Mouse (Mus musculus): Measurements from ENCODE around the gene Atp6ap2. TPM values are rescaled to one million over a fixed set of nuclear protein-coding genes. Genes with fewer than 3 reads are reported as not detected.
A peak's percentile ranks its signal among the peaks of the same experiment; 100 is the strongest.

Gene Atp6ap2
- total RNA-seq (2014; rRNA removed) (146 and 154 TPM in 2 replicates), polyA plus RNA-seq (2015; fragmentation: Nextera tagmentation; extraction: Ambion mirVana) (191 and 228 TPM in 2 replicates)

DNA sequence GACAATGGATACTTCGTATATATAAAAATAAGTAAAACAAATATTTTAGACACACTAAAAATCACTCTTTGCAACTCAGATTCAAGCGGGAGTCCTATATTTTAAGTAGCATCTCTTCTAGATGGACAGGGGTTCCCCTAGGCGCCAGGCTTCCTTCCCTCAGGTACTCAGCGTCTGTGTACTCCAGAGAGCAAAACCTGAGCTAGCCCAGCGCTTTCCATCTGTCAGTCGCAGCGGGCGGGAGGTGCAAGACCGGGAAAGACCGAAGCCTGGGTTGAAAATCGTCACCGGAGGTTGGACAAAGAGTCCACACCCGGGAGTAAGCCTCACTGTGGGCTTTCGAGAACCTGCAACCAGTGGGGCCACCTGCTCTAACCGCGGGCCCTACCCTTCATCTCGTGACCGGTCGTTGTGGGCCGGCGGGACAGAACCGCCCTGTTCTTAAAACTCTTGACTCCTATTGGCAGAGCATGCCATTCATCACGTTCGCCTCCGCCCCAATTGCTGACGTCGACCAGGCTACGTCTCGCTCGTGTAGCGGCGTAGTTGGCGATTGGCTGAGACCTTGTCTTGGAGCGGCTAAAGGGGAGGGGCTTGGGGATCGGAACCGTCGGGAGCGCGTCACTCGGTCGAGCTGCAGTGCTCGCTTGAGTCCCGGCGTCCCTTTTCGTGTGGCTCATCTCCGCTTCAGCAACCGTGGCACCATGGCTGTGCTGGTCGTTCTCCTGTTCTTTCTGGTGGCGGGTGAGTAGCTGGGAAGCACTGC is at the start of gene Atp6ap2:
Atp6ap2 (plus strand) TSS at position 610 of the 766 bp plus-strand sequence.
- Histone ChIP-seq H3K27me3 (ENCODE audit: insufficient read depth, low read length) (no peaks in the 10 kb centered on the region), H3K27ac (ENCODE audit: low read depth, low read length) (peak within 1 kb of the TSS; percentile 82), H3K36me3 (ENCODE audit: insufficient read depth) (no peaks in the 10 kb centered on the region), H3K4me2 (ENCODE audit: low read depth) (peak within 1 kb of the TSS; percentile 49), H3K4me1 (ENCODE audit: insufficient read depth) (no peaks in the 10 kb centered on the region), H3K9ac (peak within 1 kb of the TSS; percentile 74), H3K4me3 (ENCODE audit: low read depth, low read length) (peak within 1 kb of the TSS; percentile 57), H3K9me3 (ENCODE audit: low read length) (no peaks in the 10 kb centered on the region)
- ATAC-seq, result peak; percentile 99
- peak; percentile 95 for DNase-seq
- WGBS, result 22% methylated on average over 49 of the region's 49 CpGs
- no peak for TF ChIP-seq CTCF (IDR thresholded peaks at IDR 0.05; ENCODE audit: low read depth)

DNA sequence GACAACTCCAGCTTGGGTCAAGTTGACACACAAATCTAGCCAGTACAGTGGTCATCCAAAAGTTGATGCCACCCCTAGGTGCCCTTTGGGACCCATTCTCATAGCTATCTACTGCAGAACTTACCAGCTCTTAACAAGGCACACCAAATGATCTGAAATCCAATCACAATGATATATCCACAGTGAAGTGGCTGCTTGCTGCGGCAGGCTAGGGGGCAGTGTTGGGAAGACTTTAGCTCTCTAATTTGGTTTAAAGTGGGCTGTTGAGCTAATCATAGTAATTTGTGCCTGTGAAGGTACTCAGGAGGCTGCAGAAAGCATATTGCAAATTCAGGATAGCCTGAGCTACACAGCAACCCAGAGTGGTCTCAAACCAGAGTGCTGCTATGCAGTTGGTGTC is 43.2 kb upstream of the Atp6ap2 start:
- Histone ChIP-seq H3K4me2 (ENCODE audit: low read depth) (no peak overlapping the region), H3K27ac (ENCODE audit: low read depth, low read length) (no peak overlapping the region), H3K4me1 (ENCODE audit: insufficient read depth) (no peaks in the 10 kb centered on the region), H3K4me3 (ENCODE audit: low read depth, low read length) (no peak overlapping the region), H3K9me3 (ENCODE audit: low read length) (no peaks in the 10 kb centered on the region), H3K27me3 (ENCODE audit: insufficient read depth, low read length) (no peaks in the 10 kb centered on the region), H3K36me3 (ENCODE audit: insufficient read depth) (no peaks in the 10 kb centered on the region), H3K9ac (no peak overlapping the region)
- ATAC-seq (no peak), DNase-seq (no peak)
- 77% methylated on average over 1 of the region's 1 CpGs for WGBS
- no peak for TF ChIP-seq CTCF (IDR thresholded peaks at IDR 0.05; ENCODE audit: low read depth)

GRCm38 (mm10) chrX:12557086-12557485 is 30.5 kb upstream of the Atp6ap2 start:
- no peak overlapping the region for H3K4me3 ChIP-seq (ENCODE audit: low read depth, low read length)
- WGBS, result 73% methylated on average over 7 of the region's 7 CpGs
- TF ChIP-seq CTCF (IDR thresholded peaks at IDR 0.05; ENCODE audit: low read depth), result no peak
- no peaks in the 10 kb centered on the region for H3K4me1 ChIP-seq (ENCODE audit: insufficient read depth)
- H3K27me3 ChIP-seq (ENCODE audit: insufficient read depth, low read length), result no peaks in the 10 kb centered on the region
- ATAC-seq (no peak), DNase-seq (no peak)
- no peak overlapping the region for H3K9ac ChIP-seq
- H3K9me3 ChIP-seq (ENCODE audit: low read length), result no peaks in the 10 kb centered on the region
- no peak overlapping the region for H3K27ac ChIP-seq (ENCODE audit: low read depth, low read length)
- H3K4me2 ChIP-seq (ENCODE audit: low read depth), result no peak overlapping the region
- no peaks in the 10 kb centered on the region for H3K36me3 ChIP-seq (ENCODE audit: insufficient read depth)

DNA sequence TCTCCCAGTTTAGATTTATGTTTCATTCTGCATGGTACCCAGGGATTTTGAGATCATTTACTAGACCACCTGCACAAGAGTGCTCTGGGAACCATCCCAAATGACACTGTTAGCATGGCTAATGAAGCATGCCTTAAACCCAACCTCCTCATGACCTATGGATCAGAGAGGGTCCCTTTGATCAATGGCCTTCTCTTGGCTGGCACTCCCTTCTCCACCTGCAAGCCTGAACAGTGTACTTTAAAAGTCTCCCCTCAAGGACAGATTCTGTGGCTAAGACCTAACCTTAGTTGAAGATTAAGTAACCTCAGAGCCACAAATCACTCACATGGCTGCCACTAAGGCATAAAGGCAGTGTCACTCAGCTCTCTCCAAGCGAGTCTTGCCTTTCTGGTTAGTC is 16.2 kb upstream of the Atp6ap2 start:
- Histone ChIP-seq H3K4me3 (ENCODE audit: low read depth, low read length) (no peak overlapping the region), H3K27me3 (ENCODE audit: insufficient read depth, low read length) (no peaks in the 10 kb centered on the region), H3K36me3 (ENCODE audit: insufficient read depth) (no peaks in the 10 kb centered on the region), H3K4me1 (ENCODE audit: insufficient read depth) (no peaks in the 10 kb centered on the region), H3K9ac (no peak overlapping the region), H3K4me2 (ENCODE audit: low read depth) (no peak overlapping the region), H3K27ac (ENCODE audit: low read depth, low read length) (no peak overlapping the region), H3K9me3 (ENCODE audit: low read length) (no peaks in the 10 kb centered on the region)
- ATAC-seq (no peak), DNase-seq (no peak)
- 80% methylated on average over 1 of the region's 1 CpGs for WGBS
- no peak for TF ChIP-seq CTCF (IDR thresholded peaks at IDR 0.05; ENCODE audit: low read depth)

DNA sequence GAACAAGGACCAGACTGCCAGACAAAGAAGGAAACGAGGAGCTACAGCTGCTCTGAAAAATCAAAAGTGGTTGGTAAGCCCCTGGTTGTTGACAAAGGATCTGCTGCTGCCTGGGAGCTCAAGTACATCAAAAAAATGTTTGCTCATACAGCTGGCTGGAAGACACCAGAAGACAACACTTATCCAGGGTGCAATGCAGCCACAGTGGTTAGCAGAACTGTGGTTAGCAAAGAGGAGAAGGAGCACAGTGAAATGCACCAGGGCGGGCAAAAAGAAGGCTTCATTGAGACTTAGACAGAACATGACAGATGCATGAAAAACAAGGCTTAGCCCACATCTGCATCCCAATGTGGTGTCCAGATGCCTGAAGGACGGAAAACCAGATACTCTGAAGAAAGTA is 9.7 kb upstream of the Atp6ap2 start:
- ATAC-seq, result no peak
- no peak for DNase-seq
- TF ChIP-seq CTCF (IDR thresholded peaks at IDR 0.05; ENCODE audit: low read depth), result no peak

GRCm38 (mm10) chrX:12578339-12578868 is 9.2 kb upstream of the Atp6ap2 start:
- no peaks in the 10 kb centered on the region for H3K27me3 ChIP-seq (ENCODE audit: insufficient read depth, low read length)
- no peak overlapping the region for H3K4me3 ChIP-seq (ENCODE audit: low read depth, low read length)
- H3K4me1 ChIP-seq (ENCODE audit: insufficient read depth), result no peaks in the 10 kb centered on the region
- H3K4me2 ChIP-seq (ENCODE audit: low read depth), result no peak overlapping the region
- TF ChIP-seq CTCF (IDR thresholded peaks at IDR 0.05; ENCODE audit: low read depth), result no peak
- no peaks in the 10 kb centered on the region for H3K36me3 ChIP-seq (ENCODE audit: insufficient read depth)
- WGBS, result 82% methylated on average over 2 of the region's 2 CpGs
- ATAC-seq (no peak), DNase-seq (no peak)
- H3K9me3 ChIP-seq (ENCODE audit: low read length), result no peaks in the 10 kb centered on the region
- H3K27ac ChIP-seq (ENCODE audit: low read depth, low read length), result no peak overlapping the region
- H3K9ac ChIP-seq, result no peak overlapping the region

More for the DNA sequence above, 9.7 kb upstream of the Atp6ap2 start:
- WGBS, result 69% methylated on average over 3 of the region's 3 CpGs
- Histone ChIP-seq H3K9ac (no peak overlapping the region), H3K4me1 (ENCODE audit: insufficient read depth) (no peaks in the 10 kb centered on the region), H3K27me3 (ENCODE audit: insufficient read depth, low read length) (no peaks in the 10 kb centered on the region), H3K4me2 (ENCODE audit: low read depth) (no peak overlapping the region), H3K36me3 (ENCODE audit: insufficient read depth) (no peaks in the 10 kb centered on the region), H3K9me3 (ENCODE audit: low read length) (no peaks in the 10 kb centered on the region), H3K4me3 (ENCODE audit: low read depth, low read length) (no peak overlapping the region), H3K27ac (ENCODE audit: low read depth, low read length) (no peak overlapping the region)

- no peak overlapping the region for H3K27ac ChIP-seq (ENCODE audit: low read depth, low read length)
- no peaks in the 10 kb centered on the region for H3K36me3 ChIP-seq (ENCODE audit: insufficient read depth)
- H3K9me3 ChIP-seq (ENCODE audit: low read length), result no peaks in the 10 kb centered on the region
- H3K4me1 ChIP-seq (ENCODE audit: insufficient read depth), result no peaks in the 10 kb centered on the region
- TF ChIP-seq CTCF (IDR thresholded peaks at IDR 0.05; ENCODE audit: low read depth), result no peak
- DNase-seq, result no peak
- 91% methylated on average over 5 of the region's 5 CpGs for WGBS
- H3K9ac ChIP-seq, result no peak overlapping the region
- no peaks in the 10 kb centered on the region for H3K27me3 ChIP-seq (ENCODE audit: insufficient read depth, low read length)
- no peak overlapping the region for H3K4me2 ChIP-seq (ENCODE audit: low read depth)
- ATAC-seq, result no peak
- H3K4me3 ChIP-seq (ENCODE audit: low read depth, low read length), result no peak overlapping the region
Measured at GRCm38 (mm10) chrX:12583261-12583660, 4.3 kb upstream of the Atp6ap2 start.
